Mouse (Mus musculus): ENCODE data around the gene Gdnf. TPM values are rescaled to one million over a fixed set of nuclear protein-coding genes. Genes with fewer than 3 reads are reported as not detected.

Gene Gdnf
- polyA plus RNA-seq, 1 experiment from 2014 or later, result not detected

- Histone ChIP-seq H3K4me3 (ENCODE audit: low read length) (no peak overlapping the region), H3K4me1 (replicated peaks; ENCODE audit: control insufficient read depth, insufficient read depth, low read length) (no peaks in the 10 kb centered on the region), H3K27me3 (ENCODE audit: control insufficient read depth, insufficient read depth, low read depth, low read length) (no peaks in the 10 kb centered on the region), H3K36me3 (ENCODE audit: control insufficient read depth, insufficient read depth, low read length) (no peaks in the 10 kb centered on the region), H3K9ac (ENCODE audit: low read length) (no peak overlapping the region), H3K27ac (ENCODE audit: low read length) (no peak overlapping the region), H3K9me3 (ENCODE audit: control insufficient read depth, low read length) (no peaks in the 10 kb centered on the region), H3K4me2 (ENCODE audit: low read depth, low read length) (no peak overlapping the region)
- ATAC-seq (ENCODE audit: low read depth), result no peak
- 61% methylated on average over 22 of the region's 22 CpGs for WGBS
Observed at GRCm38 (mm10) chr15:7877560-7878467, 67.2 kb downstream of the Gdnf start.

GRCm38 (mm10) chr15:7878861-7879260, 68.2 kb downstream of the Gdnf start:
- H3K27ac ChIP-seq (ENCODE audit: low read length), result no peak overlapping the region
- H3K9ac ChIP-seq (ENCODE audit: low read length), result no peak overlapping the region
- no peaks in the 10 kb centered on the region for H3K27me3 ChIP-seq (ENCODE audit: control insufficient read depth, insufficient read depth, low read depth, low read length)
- H3K4me2 ChIP-seq (ENCODE audit: low read depth, low read length), result no peak overlapping the region
- no peaks in the 10 kb centered on the region for H3K4me1 ChIP-seq (replicated peaks; ENCODE audit: control insufficient read depth, insufficient read depth, low read length)
- H3K4me3 ChIP-seq (ENCODE audit: low read length), result no peak overlapping the region
- H3K36me3 ChIP-seq (ENCODE audit: control insufficient read depth, insufficient read depth, low read length), result no peaks in the 10 kb centered on the region; the same call in 1 of the 2 replicates
- WGBS, result 72% methylated on average over 10 of the region's 10 CpGs
- ATAC-seq (ENCODE audit: low read depth), result no peak
- H3K9me3 ChIP-seq (ENCODE audit: control insufficient read depth, low read length), result no peaks in the 10 kb centered on the region

DNA sequence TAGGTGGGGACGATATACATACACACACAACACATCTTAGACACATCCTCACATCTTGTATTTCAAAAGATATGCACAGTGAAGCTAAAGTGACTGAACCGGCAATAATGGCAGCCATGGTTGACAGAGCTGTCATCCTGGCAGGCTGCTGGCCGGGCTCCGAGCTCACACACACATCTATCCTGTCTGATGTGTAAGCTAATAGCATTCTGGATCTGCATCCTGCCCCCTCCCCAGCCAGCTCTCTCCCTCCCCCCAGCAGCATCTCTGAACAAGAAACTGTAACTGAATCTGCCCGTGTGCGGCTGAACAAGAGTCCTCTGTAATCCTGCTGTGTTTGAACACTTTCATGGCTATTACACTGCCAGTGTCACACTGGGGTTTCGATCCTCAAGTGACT, 69.3 kb downstream of the Gdnf start:
- no peak overlapping the region for H3K4me3 ChIP-seq (ENCODE audit: low read length)
- H3K4me1 ChIP-seq (replicated peaks; ENCODE audit: control insufficient read depth, insufficient read depth, low read length), result no peaks in the 10 kb centered on the region
- no peak overlapping the region for H3K4me2 ChIP-seq (ENCODE audit: low read depth, low read length)
- no peaks in the 10 kb centered on the region for H3K9me3 ChIP-seq (ENCODE audit: control insufficient read depth, low read length)
- H3K27me3 ChIP-seq (ENCODE audit: control insufficient read depth, insufficient read depth, low read depth, low read length), result no peaks in the 10 kb centered on the region
- WGBS, result 57% methylated on average over 7 of the region's 7 CpGs
- H3K36me3 ChIP-seq (ENCODE audit: control insufficient read depth, insufficient read depth, low read length), result peaks cover 4% of the 10 kb centered on the region; the same call in 1 of the 2 replicates
- no peak overlapping the region for H3K27ac ChIP-seq (ENCODE audit: low read length)
- no peak overlapping the region for H3K9ac ChIP-seq (ENCODE audit: low read length)
- no peak for ATAC-seq (ENCODE audit: low read depth)

DNA sequence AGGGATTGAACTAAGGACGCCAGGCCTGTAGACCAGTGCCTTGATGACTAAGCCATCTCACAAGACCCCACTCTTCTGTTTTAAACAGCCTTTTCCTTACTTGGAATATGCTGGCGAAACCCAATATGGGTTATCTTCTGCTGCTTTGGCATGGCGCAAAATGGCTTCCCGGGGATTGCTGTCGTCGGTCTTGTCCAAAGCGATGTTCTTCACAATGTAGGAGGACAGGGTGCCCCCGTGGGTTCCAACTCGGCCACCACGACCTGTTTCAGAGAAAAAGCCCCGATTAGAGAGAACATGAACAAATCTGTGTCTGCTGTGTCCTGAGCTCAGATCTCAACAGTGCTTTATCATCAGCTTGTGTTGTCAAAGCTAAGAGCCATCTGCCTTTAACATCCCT, 73.5 kb downstream of the Gdnf start:
- ATAC-seq (ENCODE audit: low read depth), result no peak
- Histone ChIP-seq H3K27me3 (ENCODE audit: control insufficient read depth, insufficient read depth, low read depth, low read length) (no peaks in the 10 kb centered on the region), H3K27ac (ENCODE audit: low read length) (no peak overlapping the region), H3K9me3 (ENCODE audit: control insufficient read depth, low read length) (no peaks in the 10 kb centered on the region), H3K4me3 (ENCODE audit: low read length) (no peak overlapping the region), H3K9ac (ENCODE audit: low read length) (no peak overlapping the region), H3K36me3 (ENCODE audit: control insufficient read depth, insufficient read depth, low read length) (peaks cover 4% of the 10 kb centered on the region; the same call in 1 of the 2 replicates), H3K4me2 (ENCODE audit: low read depth, low read length) (no peak overlapping the region), H3K4me1 (replicated peaks; ENCODE audit: control insufficient read depth, insufficient read depth, low read length) (no peaks in the 10 kb centered on the region)
- 90% methylated on average over 11 of the region's 11 CpGs for WGBS

DNA sequence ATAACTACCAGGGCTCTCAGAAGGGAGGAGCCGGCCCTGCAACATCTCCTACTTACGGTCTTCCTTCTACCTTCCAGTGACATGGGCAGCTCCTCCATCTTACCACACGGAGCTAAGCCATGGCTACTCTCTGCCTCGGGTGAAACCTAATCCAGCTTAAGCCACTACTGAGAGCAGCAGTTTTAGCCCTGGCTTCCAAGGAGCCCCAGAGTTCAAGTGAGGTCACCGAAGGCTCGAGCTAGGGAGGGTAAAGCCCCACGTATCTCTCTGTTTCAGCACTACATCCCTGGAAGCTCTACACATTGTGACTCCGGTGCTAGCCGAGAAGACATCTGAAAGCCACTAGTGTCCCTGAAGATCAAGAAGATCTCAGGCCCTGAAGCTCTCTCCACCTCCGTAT, 74.5 kb downstream of the Gdnf start:
- no peak overlapping the region for H3K9ac ChIP-seq (ENCODE audit: low read length)
- H3K4me1 ChIP-seq (replicated peaks; ENCODE audit: control insufficient read depth, insufficient read depth, low read length), result peaks cover 4% of the 10 kb centered on the region; the same call in 1 of the 2 replicates
- no peak for ATAC-seq (ENCODE audit: low read depth)
- no peaks in the 10 kb centered on the region for H3K27me3 ChIP-seq (ENCODE audit: control insufficient read depth, insufficient read depth, low read depth, low read length)
- H3K4me3 ChIP-seq (ENCODE audit: low read length), result no peak overlapping the region
- peaks cover 4% of the 10 kb centered on the region; the same call in 1 of the 2 replicates for H3K36me3 ChIP-seq (ENCODE audit: control insufficient read depth, insufficient read depth, low read length)
- no peak overlapping the region for H3K4me2 ChIP-seq (ENCODE audit: low read depth, low read length)
- 61% methylated on average over 10 of the region's 10 CpGs for WGBS
- no peaks in the 10 kb centered on the region for H3K9me3 ChIP-seq (ENCODE audit: control insufficient read depth, low read length)
- H3K27ac ChIP-seq (ENCODE audit: low read length), result no peak overlapping the region

DNA sequence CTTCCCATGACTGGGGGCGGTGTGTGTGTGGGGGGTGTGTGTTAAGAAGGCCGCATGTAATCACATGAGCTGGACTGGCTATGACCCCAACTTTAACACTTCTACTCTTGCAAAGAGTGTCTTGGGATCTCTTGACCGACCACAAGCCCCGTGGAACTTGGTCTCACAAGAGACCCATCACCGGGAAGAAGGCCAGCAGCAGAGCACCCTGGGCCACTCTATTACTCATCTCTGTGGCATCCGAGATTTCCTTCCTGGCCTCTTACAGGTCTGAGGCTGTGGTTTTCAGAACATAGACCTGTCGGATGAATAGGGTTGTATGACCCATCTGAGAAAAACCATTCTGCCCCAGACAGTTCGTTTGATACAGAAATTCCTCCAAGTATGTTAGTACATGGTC, 75.9 kb downstream of the Gdnf start:
- no peak for ATAC-seq (ENCODE audit: low read depth)
- 81% methylated on average over 8 of the region's 8 CpGs for WGBS
- peaks cover 4% of the 10 kb centered on the region; the same call in 1 of the 2 replicates for H3K36me3 ChIP-seq (ENCODE audit: control insufficient read depth, insufficient read depth, low read length)
- H3K9ac ChIP-seq (ENCODE audit: low read length), result no peak overlapping the region
- H3K27ac ChIP-seq (ENCODE audit: low read length), result no peak overlapping the region
- no peaks in the 10 kb centered on the region for H3K9me3 ChIP-seq (ENCODE audit: control insufficient read depth, low read length)
- H3K4me1 ChIP-seq (replicated peaks; ENCODE audit: control insufficient read depth, insufficient read depth, low read length), result peaks cover 14% of the 10 kb centered on the region
- no peak overlapping the region for H3K4me2 ChIP-seq (ENCODE audit: low read depth, low read length)
- H3K4me3 ChIP-seq (ENCODE audit: low read length), result no peak overlapping the region
- H3K27me3 ChIP-seq (ENCODE audit: control insufficient read depth, insufficient read depth, low read depth, low read length), result no peaks in the 10 kb centered on the region
